Mouse (Mus musculus) ES-Bruce4 (cell line): ENCODE results near the gene Rem1. TPM values are rescaled to one million over a fixed set of nuclear protein-coding genes. Genes with fewer than 3 reads are reported as not detected.

Experiments
- H3K27ac ChIP-seq: 2 replicates; pipeline ENCODE4 v1.5.1; 2012; ENCODE audit warnings: low read length, inconsistent platforms; ENCODE audit not compliant: insufficient read depth
- H3K27me3 ChIP-seq: 2 replicates; pipeline ENCODE4 v1.6.1; 2012; ENCODE audit warnings: mild to moderate bottlenecking, low read length, inconsistent platforms; ENCODE audit not compliant: control insufficient read depth, poor library complexity, insufficient read depth, severe bottlenecking
- H3K36me3 ChIP-seq: 2 replicates; pipeline ENCODE4 v1.6.1; 2012; ENCODE audit warnings: inconsistent platforms, mild to moderate bottlenecking, low read length, moderate library complexity; ENCODE audit not compliant: control insufficient read depth, poor library complexity, insufficient read depth, severe bottlenecking
- H3K4me1 ChIP-seq: one replicate; pipeline ENCODE4 v1.8.1; 2011; ENCODE audit warnings: low read length; ENCODE audit not compliant: control insufficient read depth, insufficient read depth
- H3K4me3 ChIP-seq: 2 replicates; pipeline ENCODE4 v1.5.1; 2011; ENCODE audit warnings: low read depth, mild to moderate bottlenecking, low read length
- H3K9ac ChIP-seq: 2 replicates; pipeline ENCODE4 v1.6.1; 2012; ENCODE audit warnings: low read depth, mild to moderate bottlenecking, inconsistent platforms; ENCODE audit not compliant: poor library complexity, severe bottlenecking
- H3K9me3 ChIP-seq: replicated peaks from 2 replicates; pipeline ENCODE4 v1.6.1; 2012; ENCODE audit warnings: mild to moderate bottlenecking, low read length, inconsistent platforms; ENCODE audit not compliant: control insufficient read depth, poor library complexity, insufficient read depth, severe bottlenecking
- CTCF ChIP-seq: IDR thresholded peaks from one replicate; pipeline ENCODE4 v1.8.1; 2011; ENCODE audit warnings: low read depth, low read length
- EP300 ChIP-seq: IDR thresholded peaks from 2 replicates; pipeline ENCODE4 v1.6.1; 2011; ENCODE audit warnings: low read depth, low read length; ENCODE audit not compliant: insufficient read depth
- POLR2A ChIP-seq: IDR thresholded peaks from one replicate; pipeline ENCODE4 v1.8.1; 2011; ENCODE audit warnings: low read length; ENCODE audit not compliant: insufficient read depth
- polyA plus RNA-seq: library from polyadenylated mRNA; stranded (reverse); fragments of >200 nt; gene quantifications from 2 replicates; pipeline ENCODE4 v1.2.4, GENCODE M21; 2011; ENCODE audit warnings: low read depth; ENCODE audit not compliant: missing spikeins, insufficient read depth, insufficient read length

Gene Rem1
- polyA plus RNA-seq, 1 experiment, result 1.2 TPM

DNA sequence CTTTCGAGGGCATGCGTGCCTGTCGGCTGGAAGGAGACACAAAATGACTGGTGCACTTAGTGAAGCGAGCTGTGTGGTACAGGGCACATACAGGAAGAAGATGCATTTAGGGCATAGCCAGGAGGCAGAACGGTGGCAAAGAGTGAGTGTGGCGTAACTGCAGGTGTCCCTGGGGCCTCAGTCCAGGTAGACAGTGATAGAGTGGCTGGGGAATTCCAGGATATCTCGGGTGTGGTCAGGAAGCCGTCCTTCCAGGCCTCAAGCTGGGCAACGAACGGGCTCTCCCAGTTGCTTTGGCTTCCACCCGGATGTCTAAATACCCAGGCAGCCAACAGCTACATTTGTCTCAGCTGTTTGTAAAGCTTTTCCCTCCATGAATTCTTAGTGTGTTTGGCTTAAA, 47.4 kb downstream of the Rem1 start:
- H3K9ac ChIP-seq, result no peak overlapping the region
- H3K27me3 ChIP-seq, result no peaks in the 10 kb centered on the region
- H3K36me3 ChIP-seq, result peaks cover 12% of the 10 kb centered on the region
- TF ChIP-seq POLR2A (no peak), CTCF (no peak), EP300 (no peak)
- H3K4me1 ChIP-seq, result peaks cover 2% of the 10 kb centered on the region
- H3K9me3 ChIP-seq, result no peaks in the 10 kb centered on the region
- H3K27ac ChIP-seq, result no peak overlapping the region
- H3K4me3 ChIP-seq, result no peak overlapping the region

DNA sequence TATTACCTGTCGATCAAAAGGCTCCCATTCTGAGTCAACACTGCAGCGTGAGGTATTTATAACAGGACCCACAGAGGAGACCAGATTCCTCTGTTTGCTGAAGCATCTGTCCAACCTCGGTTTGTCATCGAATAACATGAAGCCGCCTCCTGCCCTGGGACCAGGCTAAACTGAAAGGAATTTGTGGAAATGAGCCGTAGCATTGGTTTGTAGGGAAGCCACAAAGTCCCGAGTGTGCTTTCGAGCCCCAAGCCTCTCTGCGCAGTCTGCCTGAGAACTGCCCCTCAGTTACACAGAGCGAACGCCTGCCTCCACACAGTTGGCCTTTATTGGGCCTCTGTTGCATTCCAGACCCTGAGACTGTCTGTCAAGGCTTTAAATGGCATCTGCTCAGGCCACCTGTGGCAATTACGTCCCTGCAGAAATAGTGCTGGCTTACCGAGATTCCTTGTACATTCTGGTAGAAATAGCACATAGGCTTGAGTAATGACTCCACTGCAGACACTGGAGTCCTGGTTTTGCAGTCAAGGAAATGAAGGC, 48.6 kb downstream of the Rem1 start:
- no peak overlapping the region for H3K4me3 ChIP-seq
- H3K27ac ChIP-seq, result no peak overlapping the region
- peaks cover 2% of the 10 kb centered on the region for H3K4me1 ChIP-seq
- no peaks in the 10 kb centered on the region for H3K9me3 ChIP-seq
- H3K27me3 ChIP-seq, result no peaks in the 10 kb centered on the region
- H3K9ac ChIP-seq, result no peak overlapping the region
- TF ChIP-seq EP300 (no peak), POLR2A (no peak), CTCF (no peak)
- H3K36me3 ChIP-seq, result peaks cover 12% of the 10 kb centered on the region

DNA sequence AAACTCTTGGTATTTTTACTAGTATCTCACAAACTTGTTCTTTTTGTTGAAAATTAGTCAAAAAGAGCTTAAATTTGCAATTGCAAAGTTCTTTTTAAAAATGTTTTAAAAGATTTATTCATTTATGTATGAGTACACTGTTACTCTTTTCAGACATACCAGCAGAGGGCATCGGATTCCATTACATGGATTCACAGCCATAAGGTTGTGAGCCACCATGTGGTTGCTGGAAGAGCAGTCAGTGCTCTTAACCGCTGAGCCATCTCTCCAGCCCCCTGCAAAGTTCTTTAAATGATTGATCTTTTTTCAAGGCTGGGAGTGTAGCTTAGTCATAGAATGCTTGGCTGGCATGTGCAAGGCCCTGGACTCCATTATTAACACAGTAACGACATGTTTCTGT, 51.6 kb downstream of the Rem1 start:
- Histone ChIP-seq H3K9me3 (no peaks in the 10 kb centered on the region), H3K36me3 (peaks cover 35% of the 10 kb centered on the region), H3K27me3 (no peaks in the 10 kb centered on the region), H3K27ac (no peak overlapping the region), H3K9ac (no peak overlapping the region), H3K4me3 (no peak overlapping the region), H3K4me1 (peaks cover 2% of the 10 kb centered on the region)
- TF ChIP-seq POLR2A (no peak), CTCF (peak; percentile 47)

DNA sequence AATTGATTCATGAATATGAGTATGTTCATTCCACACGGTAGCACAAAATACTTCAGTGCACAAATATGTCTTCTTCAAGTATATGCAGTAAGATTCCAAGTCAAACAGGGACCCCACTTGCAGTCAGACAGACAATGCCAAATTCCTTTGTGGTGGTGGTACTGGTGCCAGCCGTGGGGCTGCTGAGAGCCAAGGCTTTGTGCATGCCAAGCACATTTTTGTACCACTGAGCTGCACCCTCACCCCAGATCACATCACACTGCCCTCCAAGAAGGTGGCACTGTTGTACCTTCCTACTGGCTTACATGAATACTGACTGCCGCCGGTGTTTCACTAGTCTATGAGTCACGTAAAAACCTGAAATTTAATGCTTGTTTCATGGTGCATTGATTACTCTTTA, 52.2 kb downstream of the Rem1 start:
- H3K9me3 ChIP-seq, result no peaks in the 10 kb centered on the region
- peaks cover 42% of the 10 kb centered on the region for H3K36me3 ChIP-seq
- no peak overlapping the region for H3K27ac ChIP-seq
- H3K9ac ChIP-seq, result no peak overlapping the region
- peaks cover 2% of the 10 kb centered on the region for H3K4me1 ChIP-seq
- TF ChIP-seq EP300 (no peak), POLR2A (no peak), CTCF (no peak)
- no peak overlapping the region for H3K4me3 ChIP-seq
- no peaks in the 10 kb centered on the region for H3K27me3 ChIP-seq

DNA sequence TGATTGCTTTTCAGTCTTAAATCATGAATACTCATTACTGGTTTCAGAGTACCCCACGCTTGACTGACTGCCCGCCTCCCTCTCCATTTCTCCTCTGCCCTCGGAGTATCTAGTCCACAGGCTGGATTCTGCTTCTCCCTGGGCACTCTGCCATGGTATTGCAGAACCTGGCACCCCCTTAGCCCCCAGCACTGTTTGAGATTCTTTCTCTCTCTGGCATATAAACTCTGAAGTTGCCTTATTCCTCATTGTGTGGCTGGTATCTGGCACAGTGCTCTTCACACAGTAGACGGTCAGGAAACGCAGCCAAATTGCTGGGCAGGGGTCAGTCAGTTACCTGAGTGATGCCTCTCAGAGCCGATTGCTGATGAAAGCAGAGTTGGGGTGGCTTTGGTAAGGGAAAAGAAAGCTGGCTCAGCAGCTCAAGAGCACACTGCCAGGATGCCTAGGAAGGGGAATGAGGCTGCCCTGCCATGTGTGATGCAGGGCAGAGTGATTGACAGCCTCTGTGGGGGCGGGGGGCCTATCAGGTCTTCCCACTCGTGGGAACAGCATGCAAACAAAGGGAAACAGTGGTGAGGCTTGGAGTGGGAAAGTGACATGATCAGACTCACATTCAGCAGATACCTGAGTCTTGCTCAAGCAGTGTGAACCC, 53.1 kb downstream of the Rem1 start:
- H3K4me1 ChIP-seq, result no peaks in the 10 kb centered on the region
- H3K9me3 ChIP-seq, result peaks cover under 1% of the 10 kb centered on the region; the same call in 1 of the 2 replicates
- H3K36me3 ChIP-seq, result peaks cover 51% of the 10 kb centered on the region
- H3K4me3 ChIP-seq, result no peak overlapping the region
- H3K27ac ChIP-seq, result no peak overlapping the region
- no peak overlapping the region for H3K9ac ChIP-seq
- TF ChIP-seq EP300 (no peak), POLR2A (no peak), CTCF (no peak)
- no peaks in the 10 kb centered on the region for H3K27me3 ChIP-seq

DNA sequence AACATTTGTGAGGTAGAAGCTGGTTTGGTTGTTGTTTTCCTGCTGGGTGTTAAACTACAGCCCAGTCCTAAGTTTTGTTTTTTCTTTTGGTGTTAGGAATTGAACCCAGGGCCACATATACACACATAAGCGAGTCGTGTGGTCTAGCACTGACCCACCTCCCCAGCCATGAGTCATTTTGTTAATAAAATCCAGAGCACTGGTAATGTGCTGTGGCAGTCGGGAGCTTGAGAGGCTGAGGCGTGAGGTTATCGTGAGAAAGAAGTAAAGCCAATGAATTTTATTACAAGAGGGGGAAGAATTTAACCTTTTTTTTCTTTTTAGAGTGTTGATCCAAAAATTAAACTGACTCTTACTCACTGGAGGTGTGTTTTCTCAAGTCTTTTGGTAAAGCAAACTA, 56.3 kb downstream of the Rem1 start:
- Histone ChIP-seq H3K27me3 (no peaks in the 10 kb centered on the region), H3K9me3 (peaks cover 22% of the 10 kb centered on the region), H3K4me1 (no peaks in the 10 kb centered on the region), H3K9ac (no peak overlapping the region), H3K27ac (no peak overlapping the region), H3K4me3 (no peak overlapping the region), H3K36me3 (peaks cover 60% of the 10 kb centered on the region)
- TF ChIP-seq CTCF, result no peak
- TF ChIP-seq EP300, result no peak
- TF ChIP-seq POLR2A, result no peak

Other genes with a start within 250 kb of the Rem1 start
- 27.5 and 31.3 TPM in 2 replicates for gene Sox12, start 228.9 kb upstream of the Rem1 start, polyA plus RNA-seq
- 26.7 and 30.6 TPM in 2 replicates for gene Zcchc3, start 211.9 kb upstream of the Rem1 start, polyA plus RNA-seq
- not detected in 2 replicates for gene 6820408C15Rik, start 211.4 kb upstream of the Rem1 start, polyA plus RNA-seq
- gene Defb23, start 162.3 kb upstream of the Rem1 start, polyA plus RNA-seq, result not detected in 2 replicates
- gene Defb20, start 149.9 kb upstream of the Rem1 start, polyA plus RNA-seq, result not detected in 2 replicates
- gene Defb22, start 136.8 kb upstream of the Rem1 start, polyA plus RNA-seq, result not detected in 2 replicates
- gene Defb26, start 115.3 kb upstream of the Rem1 start, polyA plus RNA-seq, result not detected in 2 replicates
- gene Defb28, start 108.7 kb upstream of the Rem1 start, polyA plus RNA-seq, result not detected in 2 replicates
- gene Defb29, start 86.9 kb upstream of the Rem1 start, polyA plus RNA-seq, result not detected in 2 replicates
- not detected in 2 replicates for gene Gm17416, start 57.6 kb upstream of the Rem1 start, polyA plus RNA-seq
- not detected in 2 replicates for gene Defb21, start 54.2 kb upstream of the Rem1 start, polyA plus RNA-seq
- not detected in 2 replicates for gene Defb19, start 46.6 kb upstream of the Rem1 start, polyA plus RNA-seq
- not detected in 2 replicates for gene Defb45, start 27.6 kb upstream of the Rem1 start, polyA plus RNA-seq
- gene Defb36, start 22.6 kb upstream of the Rem1 start, polyA plus RNA-seq, result not detected in 2 replicates
- not detected in 2 replicates for gene Defb25, start 3.9 kb upstream of the Rem1 start, polyA plus RNA-seq
- 48.1 and 52.4 TPM in 2 replicates for gene H13, start 42.5 kb downstream of the Rem1 start, polyA plus RNA-seq
- 31.2 and 31.5 TPM in 2 replicates for gene Mcts2, start 60.1 kb downstream of the Rem1 start, polyA plus RNA-seq
- gene Id1, start 109.3 kb downstream of the Rem1 start, polyA plus RNA-seq, result 19.0 and 20.5 TPM in 2 replicates
- gene Cox4i2, start 127.2 kb downstream of the Rem1 start, polyA plus RNA-seq, result 0.94 and 1.1 TPM in 2 replicates
- 108 TPM in 2 replicates for gene Bcl2l1, start 204.8 kb downstream of the Rem1 start, polyA plus RNA-seq
- 183 TPM in 2 replicates for gene Tpx2, start 221.0 kb downstream of the Rem1 start, polyA plus RNA-seq